Mouse (Mus musculus): ENCODE data around the gene Khdc3.
"Not testable (repeated sequence)": the region's sequence is repeated elsewhere in the genome, so short reads cannot be mapped to it uniquely, and the experiment has no call there.

Gene Khdc3

GRCm38 (mm10) chr9:73102181-73102580 is 545 bp downstream of the Khdc3 start, which contains the start of gene Gm20509:
TSS of gene Gm20509 (plus strand) at chr9:73102470.
- DNase-seq (ENCODE audit: low read depth), result no peak

GRCm38 (mm10) chr9:73103159-73103879 is 1.7 kb downstream of the Khdc3 start:
- no peak for DNase-seq (ENCODE audit: low read depth)

- no peak for DNase-seq (ENCODE audit: low read depth)
These were observed 2.2 kb downstream of the Khdc3 start for GRCm38 (mm10) chr9:73103880-73104198.

DNA sequence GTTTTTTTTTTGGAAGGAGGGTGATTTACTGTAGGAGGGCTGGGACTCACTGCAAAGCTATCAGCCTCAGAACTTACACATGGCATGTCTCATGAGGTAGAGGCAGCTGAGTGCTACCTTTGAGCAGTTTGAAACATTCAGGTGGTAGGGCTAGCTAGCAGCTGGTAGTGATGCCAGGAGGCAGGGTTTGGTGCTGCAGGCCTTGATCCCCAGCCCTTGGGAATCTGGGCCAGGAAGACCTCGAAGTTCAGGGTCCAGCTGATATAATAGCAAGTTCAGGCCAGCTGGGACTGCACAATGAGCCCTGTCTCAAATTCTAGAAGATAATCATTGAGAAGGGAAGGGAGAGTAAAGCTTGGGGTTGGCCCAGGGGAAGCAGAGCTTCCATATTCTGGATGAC is 3.5 kb downstream of the Khdc3 start:
- DNase-seq (ENCODE audit: low read depth), result no peak

DNA sequence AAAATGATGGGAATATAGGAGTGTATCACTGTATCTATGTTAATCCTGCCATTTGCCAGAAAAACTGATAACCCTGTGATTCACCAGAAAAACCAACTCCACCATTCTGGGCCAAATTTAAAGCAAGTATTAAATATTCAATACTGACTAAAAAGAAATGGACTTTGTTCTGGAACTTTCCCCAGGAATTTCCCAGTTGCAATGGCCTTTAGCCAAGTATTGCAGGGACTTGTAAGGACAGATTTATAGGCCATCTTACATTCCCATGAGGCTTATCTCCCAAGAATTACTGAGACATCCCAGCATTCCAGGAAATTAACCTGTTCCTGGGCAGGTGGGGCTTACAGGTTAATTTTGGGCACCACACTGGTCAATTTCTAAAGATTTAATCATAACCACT is 4.1 kb downstream of the Khdc3 start:
- no peak for DNase-seq (ENCODE audit: low read depth)

- peak; percentile 84 for DNase-seq (ENCODE audit: low read depth)
These were observed 11.6 kb downstream of the Khdc3 start, which contains the start of gene Rsl24d1 for GRCm38 (mm10) chr9:73112919-73113906. TSS of gene Rsl24d1 (plus strand) at chr9:73113426.

- not testable (repeated sequence) for DNase-seq (ENCODE audit: low read depth)
These were observed 15.1 kb downstream of the Khdc3 start for GRCm38 (mm10) chr9:73116704-73117103.

DNA sequence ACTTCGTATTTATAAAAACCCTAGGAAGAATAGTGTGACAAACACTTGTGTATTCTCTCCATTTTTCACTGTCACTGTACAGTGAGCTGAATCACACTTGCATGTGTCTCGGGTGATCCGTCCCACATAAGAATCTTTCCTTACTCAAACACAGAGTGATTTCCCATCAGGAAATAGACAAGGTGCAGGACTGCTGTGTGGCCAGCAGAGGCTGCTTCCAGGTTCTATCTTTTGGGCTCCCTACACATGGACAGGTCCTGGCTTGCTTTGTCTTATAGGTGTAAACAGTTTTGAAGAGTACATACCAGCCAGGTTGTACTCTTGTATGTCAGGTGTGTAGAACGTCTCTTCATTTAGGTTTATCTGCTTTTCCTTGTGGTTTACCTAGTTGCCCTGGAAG is 16.4 kb downstream of the Khdc3 start:
- no peak for DNase-seq (ENCODE audit: low read depth)

DNA sequence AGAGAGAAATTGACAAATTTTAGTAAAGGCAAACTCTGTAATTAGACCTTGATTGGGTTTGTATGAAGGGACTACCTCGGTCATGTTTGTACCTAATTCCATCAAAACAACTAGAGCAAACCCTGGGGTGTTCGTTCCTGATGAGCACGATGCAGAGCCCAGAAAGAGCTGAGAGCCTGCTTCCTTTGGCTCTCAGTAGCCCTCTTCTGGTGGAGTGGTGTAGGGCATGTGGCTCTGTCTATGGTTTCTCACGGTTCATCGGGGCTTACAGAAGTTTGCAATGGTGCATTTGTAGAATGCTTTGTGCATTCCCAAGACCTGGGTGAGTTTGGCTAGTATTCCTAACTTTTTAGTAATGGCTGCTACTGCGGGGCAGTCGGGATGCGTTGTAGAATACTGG is 20.1 kb downstream of the Khdc3 start:
- DNase-seq (ENCODE audit: low read depth), result no peak

DNA sequence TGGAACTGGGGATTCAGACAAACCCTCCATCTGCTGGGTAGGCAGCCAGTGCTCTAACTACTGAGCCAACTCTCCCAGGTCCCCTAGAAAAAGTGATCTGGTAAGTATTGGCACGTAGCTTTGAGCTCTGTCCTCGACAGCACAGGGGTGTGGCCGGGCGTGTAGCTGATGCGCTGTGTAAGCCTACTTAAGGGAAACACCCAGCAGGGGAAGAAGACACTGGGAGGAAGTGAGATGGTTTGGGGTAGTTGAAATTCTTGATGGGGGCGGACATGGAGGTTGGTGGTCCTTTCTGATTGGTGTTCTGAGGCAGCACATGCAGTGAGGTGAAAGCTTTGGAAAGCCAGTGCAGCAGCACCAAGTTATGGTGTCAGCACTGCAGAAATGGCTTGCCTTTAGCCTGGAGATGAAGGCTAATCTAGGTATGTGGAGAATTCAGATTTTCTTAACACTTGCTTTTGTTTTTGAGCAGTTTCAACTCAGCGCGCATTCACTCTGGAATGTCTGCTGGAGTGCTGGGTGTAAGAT is 23.5 kb downstream of the Khdc3 start:
- DNase-seq (ENCODE audit: low read depth), result no peak

DNA sequence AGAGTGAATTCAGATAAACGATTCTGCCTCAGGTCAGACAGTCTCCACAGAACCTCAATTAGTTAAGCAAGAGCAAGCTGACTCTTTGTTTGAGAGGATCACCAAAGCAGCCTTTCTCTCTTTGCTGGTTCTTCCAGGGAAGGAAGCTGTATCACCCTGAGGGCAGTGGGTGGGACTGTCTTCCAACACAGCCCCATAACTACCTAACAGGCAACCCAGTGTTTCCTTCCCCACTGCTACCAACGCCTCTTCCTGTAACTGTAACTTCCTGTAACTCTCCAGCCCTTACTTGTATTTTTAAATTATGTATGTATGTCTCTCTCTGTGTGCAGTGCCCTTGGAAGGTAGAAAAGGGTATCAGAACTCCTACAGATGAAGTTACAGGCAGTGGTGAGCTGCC is 25.8 kb downstream of the Khdc3 start:
- no peak for DNase-seq (ENCODE audit: low read depth)

- DNase-seq (ENCODE audit: low read depth), result no peak
These were observed 28.2 kb downstream of the Khdc3 start for GRCm38 (mm10) chr9:73129875-73130274.

DNA sequence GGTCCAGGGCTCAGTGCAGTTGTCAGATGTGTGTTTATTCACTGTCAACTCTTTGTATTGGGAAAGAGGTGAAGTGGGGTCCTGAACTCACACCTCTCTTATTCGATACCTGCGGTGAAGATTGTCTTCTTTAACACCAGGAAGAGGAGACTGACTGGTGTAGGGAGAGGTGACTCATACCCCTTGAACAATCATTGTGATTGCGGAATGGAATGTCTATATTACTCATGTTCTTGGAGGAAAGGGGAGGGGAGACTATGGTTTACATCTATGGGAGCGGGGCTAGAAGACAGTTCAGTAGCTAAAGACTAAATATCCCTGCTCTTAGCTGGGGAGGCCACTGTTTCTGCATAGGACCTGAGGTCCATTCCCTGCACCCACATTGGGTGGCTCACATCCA is 28.9 kb downstream of the Khdc3 start:
- no peak for DNase-seq (ENCODE audit: low read depth)

DNA sequence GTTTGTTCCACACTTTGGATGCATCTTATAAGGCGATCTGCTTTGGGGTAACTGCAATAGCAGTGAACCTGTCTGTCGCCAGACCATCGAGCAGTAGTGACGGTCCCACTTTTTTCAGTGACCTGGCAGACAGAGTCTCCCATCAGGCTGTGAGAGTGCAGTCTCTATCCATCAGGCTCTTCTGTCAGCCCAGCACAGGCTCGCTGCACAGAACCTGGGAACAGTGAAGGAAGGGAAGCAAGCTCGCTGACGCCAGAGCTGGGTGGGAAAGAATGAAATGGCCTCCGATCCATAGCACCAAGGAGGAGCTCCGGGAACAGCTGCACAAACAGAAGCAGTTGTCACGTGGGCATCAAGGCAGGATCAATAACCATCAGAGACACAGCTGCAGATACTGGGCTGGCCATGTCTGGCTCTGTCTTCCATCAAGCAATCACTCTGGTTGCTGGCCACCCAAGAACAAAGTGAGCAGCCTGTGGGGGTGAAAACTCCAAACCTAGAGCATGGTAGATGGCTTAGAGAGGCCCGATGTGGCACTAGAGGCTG is 35.8 kb downstream of the Khdc3 start:
- no peak for DNase-seq (ENCODE audit: low read depth)
